Mouse (Mus musculus): ENCODE measurements at regions not wholly inside any gene's neighbourhood (a gene's known extent, or its start where the extent isn't known, plus 50 kb on each side); places are given as distances from the start of the nearest gene placed in this dataset.

- DNase-seq, result no peak
Measured at GRCm38 (mm10) chr15:13455560-13456219, 282.2 kb upstream of the Cdh6 start.

DNA sequence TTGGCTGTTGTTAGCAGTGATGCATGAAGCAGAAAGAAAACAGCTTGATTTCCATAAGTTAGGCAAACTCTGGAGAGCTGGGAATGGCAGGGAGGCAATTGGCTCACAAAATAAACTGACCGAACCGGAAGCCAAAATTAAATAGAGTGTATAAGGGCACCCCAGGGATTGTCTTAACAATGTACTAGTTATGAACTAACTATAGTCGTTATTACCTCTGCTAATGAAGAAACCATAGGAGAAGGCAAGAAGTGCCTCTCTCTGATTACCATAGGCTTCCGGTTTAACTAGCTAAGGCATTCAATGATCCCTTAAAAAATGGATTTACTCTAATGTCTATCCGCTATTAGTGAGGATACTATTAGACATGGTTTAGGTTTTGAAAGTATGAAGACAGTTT, 276.9 kb upstream of the Cdh6 start:
- DNase-seq, result no peak

- DNase-seq, result no peak
Measured at GRCm38 (mm10) chr15:13434608-13435007, 261.1 kb upstream of the Cdh6 start.

DNA sequence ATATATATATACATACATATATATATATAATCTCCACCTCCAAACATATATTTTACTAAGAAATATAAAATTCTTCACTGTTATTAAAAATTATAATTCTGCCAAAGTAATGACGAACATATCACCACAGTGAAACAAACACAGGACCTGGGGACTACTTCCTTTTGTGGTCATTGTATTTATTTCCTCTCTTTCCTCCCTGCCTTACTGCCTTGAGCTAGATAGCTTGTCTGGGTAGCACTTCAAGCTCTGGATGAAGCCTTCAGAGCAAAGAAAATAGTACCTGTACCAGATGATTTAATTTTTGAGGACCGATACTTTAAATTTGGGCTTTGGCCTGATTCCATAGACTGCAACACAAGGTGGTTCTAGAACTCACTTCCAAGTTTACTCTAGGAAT, 259.5 kb upstream of the Cdh6 start:
- DNase-seq, result no peak

DNA sequence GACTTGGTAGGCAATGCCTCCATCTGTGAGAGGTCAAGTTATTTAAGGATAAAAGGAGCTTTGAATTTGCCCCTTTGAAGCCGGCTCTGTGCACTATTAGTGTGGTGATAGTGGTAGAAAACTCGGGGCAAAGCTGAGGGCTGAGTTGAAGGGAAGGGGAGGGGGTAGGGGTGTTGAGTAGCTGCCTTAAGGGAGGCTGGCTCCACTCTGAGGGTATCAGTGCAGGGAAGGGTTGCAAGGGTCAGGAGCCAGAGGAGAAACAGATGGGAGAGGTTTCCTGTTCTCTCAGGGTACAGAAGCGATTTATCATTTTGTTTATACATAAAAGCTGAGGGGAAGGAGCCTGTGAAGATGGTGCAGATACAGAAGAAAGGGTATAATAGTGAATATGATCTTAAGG, 246.1 kb upstream of the Cdh6 start:
- no peak for DNase-seq

DNA sequence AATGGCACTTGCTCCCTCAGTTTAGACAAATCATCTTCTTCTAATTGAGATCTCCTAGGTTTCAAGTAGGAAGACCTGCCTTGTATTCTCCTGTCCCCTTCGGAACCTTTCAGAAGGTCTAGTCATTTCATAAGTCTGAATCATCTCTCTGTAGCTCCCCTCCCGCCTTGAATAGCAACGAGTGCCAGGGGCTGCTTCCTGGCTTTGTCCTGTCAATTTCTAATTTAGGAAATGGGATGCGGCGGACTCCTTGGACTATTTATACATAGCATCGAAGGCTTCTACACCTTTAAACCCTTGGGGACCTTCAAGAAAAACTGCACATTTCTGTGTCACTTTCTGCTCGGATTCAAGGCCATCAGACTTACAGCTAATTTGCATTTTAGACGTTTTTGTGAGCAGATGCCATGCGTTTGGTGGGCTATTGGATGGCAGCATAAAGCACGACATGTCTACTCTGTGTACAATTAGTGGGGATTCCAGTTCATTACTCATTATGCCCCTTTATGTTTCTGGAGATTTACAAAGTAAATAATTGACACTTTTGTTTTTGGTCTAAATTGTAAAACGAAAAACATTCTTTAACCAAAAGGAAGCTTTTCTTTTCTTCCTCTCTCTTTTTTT, 236.7 kb upstream of the Cdh6 start:
- no peak for DNase-seq

DNA sequence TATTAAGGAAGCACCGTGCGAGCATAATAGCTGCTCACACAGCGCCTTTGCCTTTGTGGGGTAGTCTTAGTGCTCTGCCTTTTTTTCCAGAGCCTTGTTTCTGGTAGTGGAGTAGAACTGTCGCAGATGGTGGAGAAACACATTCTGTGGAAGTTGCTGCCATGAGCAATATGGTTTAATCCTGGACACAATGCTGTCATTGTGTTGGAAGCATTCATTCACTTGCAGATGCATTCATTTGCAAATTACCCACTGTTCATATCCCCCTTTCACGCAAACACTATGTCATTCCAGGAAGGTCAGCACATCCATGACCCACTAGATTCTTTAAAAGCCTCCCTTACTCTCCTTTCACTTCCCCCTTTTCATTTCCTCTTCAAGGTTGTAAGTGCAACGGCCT, 219.7 kb upstream of the Cdh6 start:
- no peak for DNase-seq

DNA sequence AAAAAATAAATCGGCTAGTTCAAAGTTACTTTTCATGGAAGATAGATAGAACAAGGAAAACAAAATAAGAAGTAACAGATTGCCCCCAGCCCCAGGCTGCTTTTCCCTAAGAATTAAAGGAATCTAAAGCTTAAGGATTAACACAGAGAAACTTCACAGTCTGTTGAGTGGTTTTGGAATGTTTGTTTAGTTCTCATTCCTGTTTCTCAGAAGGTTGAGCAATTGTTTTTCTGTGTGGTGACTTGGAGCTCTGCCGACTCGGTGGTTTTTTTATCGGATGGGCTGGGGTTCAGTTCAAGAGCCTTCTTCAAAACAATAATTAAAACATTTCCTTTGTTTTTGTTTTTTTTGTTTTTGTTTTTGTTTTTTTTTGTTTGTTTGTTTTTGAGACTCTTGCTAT, 217.9 kb upstream of the Cdh6 start:
- DNase-seq, result no peak

DNA sequence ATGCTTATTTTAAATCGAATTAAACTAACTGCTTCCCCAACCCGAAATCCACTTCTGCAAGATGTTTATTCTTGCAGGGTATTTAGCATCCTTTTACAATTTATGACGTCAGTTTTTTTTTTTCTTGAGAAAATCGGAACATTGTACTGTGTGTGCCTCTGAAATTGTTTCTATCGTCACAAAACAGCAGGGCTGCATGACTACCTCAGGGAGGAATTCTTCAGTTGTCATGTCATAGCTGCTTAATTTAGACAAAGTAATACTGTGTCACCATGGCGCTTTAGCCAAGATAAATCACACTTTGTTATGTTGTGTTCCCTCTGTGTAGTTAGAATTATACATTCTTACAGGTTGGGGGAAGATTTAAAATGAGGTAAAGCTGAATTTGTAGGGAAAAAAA, 211.3 kb upstream of the Cdh6 start:
- no peak for DNase-seq

DNA sequence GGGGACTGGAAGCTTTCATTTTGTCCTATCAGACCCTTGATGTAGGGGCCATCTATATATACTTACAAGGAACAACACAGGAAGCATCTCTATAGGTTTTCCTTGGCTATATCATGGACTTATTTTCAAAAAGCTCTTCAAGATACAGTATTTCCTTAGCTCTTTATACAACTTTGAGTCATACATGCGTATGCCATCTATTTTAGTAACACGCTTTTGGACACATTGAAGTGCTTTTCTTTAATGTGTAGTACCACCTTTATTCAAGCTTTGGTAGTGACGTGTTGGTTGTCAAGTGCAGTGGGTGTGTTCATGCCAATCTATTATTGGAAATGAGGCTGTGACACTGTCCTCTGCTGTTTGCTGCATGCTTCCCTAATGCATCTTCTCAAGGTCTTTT, 202.1 kb upstream of the Cdh6 start:
- DNase-seq, result no peak

GRCm38 (mm10) chr15:13368799-13369198, 195.3 kb upstream of the Cdh6 start:
- DNase-seq, result no peak

DNA sequence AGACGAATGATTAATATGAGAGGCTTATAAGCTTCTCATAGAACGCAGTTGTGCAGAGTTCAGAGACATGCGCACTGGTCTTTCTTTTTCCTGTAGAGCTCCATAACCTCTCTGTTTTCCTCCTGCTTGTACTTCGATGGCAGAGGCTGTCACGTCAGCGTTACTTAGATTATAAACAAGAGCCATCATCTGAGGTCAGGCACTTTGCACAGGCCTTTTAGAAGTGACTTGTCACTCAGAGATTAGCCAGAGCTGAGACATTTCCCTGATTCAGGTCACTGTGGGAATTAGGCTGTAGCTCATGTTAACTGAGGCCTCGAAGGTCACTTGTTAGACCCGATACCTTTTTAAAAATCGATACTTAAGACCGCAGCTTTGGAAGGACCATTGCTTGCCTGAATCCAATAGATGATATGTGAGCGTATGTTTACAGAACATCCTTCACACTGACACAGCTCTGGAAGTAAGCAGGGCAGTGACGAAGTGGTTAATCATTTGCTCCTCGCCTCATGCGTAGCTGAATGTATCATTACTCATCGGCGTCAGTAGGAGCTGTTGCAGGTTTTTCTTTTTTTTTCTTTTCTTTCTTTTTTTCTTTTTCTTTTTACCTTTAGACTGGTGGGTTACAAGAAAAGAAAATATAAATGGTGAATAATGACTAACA, 193.9 kb upstream of the Cdh6 start:
- DNase-seq, result no peak

GRCm38 (mm10) chr15:13366606-13367005, 193.1 kb upstream of the Cdh6 start:
- DNase-seq, result no peak

DNA sequence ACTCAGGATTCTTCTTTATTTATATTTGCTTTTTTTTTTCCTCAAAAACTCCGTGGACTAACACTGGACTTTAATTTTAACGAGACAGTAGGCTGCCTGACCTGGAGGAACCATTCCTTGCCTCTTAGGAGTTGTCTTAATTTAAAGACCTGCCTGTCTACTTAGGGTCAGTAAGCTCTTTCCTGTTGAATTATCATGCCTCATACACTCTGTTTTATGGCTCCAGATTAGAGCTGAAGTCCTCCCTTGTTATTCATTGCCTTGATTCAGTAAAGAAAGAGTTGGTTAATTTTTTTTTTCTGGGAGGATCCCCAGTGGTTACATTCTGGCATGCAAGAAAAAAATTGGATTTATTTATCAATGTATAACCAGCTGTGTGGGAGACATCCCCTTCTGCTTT, 187.3 kb upstream of the Cdh6 start:
- no peak for DNase-seq

GRCm38 (mm10) chr15:13359026-13359425, 185.6 kb upstream of the Cdh6 start:
- DNase-seq, result no peak

- DNase-seq, result no peak
Measured at GRCm38 (mm10) chr15:13350321-13350720, 176.8 kb upstream of the Cdh6 start.

GRCm38 (mm10) chr15:13336392-13336791, 162.9 kb upstream of the Cdh6 start:
- DNase-seq, result no peak

DNA sequence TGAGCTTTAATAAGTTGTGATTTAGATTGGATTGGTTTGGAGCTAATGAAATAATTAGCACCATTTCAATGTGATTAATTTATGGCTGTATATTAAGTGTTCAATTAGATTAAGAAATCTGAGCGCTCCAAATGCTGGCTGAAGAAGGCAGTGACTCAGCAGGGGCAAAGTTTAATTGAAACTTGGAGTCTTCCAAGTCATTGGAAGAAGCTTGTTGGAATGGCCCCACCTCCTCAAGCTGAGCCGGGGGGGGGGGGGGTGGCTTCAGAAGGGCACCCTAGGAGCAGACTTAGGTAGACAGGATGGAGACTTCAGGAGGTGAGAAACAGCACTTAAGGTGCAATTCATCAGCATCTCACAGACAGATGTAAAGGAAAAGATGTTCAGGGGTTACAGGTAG, 151.0 kb upstream of the Cdh6 start:
- no peak for DNase-seq

GRCm38 (mm10) chr15:13320599-13321348, 147.3 kb upstream of the Cdh6 start:
- no peak for DNase-seq

- peak; percentile 6 to 14 for DNase-seq
Measured at GRCm38 (mm10) chr15:13304562-13304961, 131.1 kb upstream of the Cdh6 start.

- no peak for DNase-seq
Measured at GRCm38 (mm10) chr15:13303456-13303855, 130.0 kb upstream of the Cdh6 start.

DNA sequence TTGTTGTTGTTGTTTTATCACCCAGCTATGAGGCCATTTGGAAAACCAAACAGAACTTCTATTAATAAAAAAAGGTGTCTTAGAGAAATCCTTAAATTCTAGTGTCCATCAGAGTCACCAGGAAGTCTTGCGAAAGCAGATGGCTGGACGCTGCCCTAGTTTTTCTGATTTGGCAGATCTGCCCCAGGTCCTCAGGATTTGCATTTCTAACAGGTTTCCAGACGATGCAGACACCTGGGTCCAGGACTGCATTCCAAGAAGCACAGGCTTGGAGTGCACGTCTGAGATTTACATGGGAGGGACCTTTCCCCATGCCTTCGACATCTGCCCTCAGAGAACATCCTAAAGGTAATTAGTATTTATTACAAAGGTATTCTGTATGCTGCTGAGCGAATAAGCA, 129.2 kb upstream of the Cdh6 start:
- DNase-seq, result peak; percentile 34 to 39

- no peak for DNase-seq
Measured at GRCm38 (mm10) chr15:13296967-13297366, 123.5 kb upstream of the Cdh6 start.

DNA sequence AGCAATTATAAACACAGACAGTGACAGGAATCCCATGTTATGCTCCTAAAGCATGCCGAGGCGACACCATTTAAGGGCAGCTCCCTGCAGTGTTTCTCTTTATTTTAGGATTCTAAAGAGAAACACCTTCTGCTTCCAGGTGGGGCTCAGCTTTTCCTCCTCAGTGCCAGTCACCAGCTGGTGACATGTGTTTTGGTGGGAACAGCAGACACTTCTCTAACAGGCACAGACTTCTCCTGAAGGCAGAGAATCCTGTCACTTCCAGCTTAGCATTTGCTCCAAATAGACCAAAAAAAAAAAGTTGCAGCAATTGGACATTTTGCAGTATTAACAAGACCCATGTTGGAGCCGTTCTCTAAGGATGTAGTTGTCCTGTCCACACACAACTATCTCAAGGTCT, 115.6 kb upstream of the Cdh6 start:
- DNase-seq, result no peak

Data from cerebellum, adult 18-20 months (tissue).